Mouse (Mus musculus) lung, postnatal 10 days (tissue): Measurements from ENCODE around the gene Nkiras2.
"Not testable (repeated sequence)": the region's sequence is repeated elsewhere in the genome, so short reads cannot be mapped to it uniquely, and the experiment has no call there.

Experiments used
- DNase-seq: peaks from one replicate; pipeline ENCODE4 v3.0.0; 2021

Nkiras2 gene

DNA sequence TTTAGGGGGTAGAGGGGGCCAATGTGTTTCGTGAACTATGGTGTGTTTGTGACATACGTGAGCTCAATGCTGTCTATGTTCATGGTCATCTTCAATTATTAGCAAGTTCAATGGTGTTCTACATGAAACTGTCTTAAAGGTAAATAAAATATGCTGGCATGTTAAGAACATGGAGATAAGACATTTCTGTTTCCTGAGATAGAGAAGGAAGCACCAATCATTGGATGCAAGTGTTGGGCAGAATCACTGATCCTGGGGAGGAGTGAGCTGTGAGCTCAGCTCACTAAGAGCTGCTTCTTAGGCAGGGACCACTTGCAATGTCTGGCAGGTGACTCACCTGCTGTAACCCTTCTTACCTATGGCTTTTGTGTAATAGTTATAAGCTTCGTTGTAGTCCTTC lies 17.7 kb upstream of the Nkiras2 start:
- no peak for DNase-seq

DNA sequence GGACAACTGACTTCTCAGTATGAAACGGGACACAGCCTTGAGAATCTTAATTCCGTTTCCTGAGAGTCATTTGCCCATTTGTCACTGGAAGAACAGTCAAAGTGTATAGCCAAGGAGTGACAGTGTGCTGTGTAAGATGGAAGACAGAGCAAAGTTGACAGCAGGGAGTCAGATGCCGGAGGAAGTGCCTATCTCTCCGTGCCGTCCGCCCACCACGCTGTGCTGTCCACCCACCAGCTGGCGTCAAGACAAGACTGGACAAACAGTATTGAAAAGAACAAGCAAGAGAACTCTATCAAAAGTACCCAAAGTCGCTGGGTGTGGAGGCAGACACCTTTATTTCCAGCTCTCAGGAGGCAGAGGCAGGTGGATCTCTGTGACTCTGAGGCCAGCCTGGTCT lies 15.9 kb upstream of the Nkiras2 start:
- no peak for DNase-seq

DNA sequence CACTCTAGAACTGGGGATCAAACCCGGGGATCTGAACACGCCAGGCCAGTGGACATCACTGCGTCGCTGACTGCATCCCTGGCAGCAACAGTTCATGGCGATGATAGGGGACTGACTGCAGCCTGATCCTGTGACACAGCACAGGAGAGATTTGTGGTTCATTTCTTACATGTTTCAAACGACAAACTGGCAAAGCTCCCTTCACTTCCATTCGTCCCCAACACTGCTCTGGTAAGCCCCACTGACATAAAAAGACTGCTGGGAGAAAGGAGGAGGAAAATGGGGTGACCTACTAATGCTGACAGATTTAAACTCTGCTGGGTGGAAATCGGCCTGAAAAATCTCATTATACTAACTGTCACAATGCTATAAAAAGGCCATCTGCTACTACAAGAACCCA lies 15.2 kb upstream of the Nkiras2 start:
- DNase-seq: no peak

DNA sequence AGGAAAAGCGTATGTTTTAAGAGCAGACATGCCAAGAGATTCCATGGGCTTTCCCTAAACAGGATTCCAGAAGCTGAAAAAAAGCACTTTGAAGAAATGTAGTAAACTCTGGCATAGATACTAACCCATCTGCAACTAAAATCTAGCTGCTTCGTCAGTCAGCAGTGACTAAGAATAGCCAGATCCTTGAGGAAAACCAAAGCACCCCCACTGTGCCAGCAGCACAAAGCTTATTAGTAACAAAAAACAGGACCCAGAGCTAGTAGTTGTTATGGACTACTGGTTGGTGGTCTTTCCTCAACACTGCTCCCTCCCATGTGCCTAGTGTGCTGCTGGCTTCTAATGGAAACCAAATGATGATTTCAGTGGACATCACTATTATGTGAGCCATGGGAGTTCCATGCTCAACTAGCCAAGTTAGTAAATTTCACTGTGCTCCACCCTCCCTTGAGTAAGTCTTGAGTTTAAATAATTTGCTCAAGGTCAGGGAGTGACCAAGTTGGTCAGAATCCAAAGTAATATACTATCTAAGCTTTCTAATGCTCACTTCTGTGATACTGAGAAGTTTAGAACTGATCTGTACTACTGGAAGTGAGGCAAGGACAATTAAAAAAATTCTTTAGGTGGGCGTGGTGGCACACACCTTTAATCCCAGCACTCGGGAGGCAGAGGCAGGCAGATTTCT lies 14.6 kb upstream of the Nkiras2 start:
- DNase-seq: no peak

DNA sequence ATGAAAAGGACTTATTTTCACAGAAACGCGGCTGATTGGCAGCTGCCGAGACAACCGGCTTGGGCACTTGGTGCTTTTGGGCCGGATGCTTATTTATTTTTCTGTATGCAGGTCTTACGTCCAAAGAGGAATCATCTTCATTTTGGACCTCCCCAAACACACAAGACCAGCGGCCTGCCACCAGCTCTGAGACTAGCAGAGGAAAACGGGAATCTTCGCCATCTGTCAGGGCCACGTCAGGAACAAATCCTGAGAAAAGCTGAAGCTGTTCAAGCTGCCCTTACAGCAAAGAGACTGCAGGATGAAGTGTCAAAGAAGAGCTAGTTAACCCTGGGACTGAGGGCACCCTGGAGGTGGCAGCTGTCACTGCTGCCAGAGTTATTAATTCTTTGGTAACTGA lies 13.6 kb upstream of the Nkiras2 start:
- no peak for DNase-seq

DNA sequence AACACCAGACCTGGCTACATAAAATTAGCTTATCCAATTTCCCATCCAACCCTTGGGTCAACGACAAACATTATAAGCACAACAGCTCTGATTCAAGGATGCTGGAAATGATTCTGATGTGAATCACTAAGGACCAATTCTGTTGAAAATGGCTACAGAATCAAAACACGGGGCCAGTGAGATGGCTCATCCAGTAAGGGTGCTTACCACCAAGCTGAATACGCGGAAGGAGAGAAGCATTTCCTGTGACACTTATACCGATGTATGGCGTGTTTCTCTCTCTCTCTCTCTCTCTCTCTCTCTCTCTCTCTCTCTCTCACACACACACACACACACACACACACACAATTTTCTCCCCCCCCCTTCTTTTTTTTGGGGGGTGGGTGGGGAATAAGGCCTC lies 11.9 kb upstream of the Nkiras2 start:
- DNase-seq: no peak

DNA sequence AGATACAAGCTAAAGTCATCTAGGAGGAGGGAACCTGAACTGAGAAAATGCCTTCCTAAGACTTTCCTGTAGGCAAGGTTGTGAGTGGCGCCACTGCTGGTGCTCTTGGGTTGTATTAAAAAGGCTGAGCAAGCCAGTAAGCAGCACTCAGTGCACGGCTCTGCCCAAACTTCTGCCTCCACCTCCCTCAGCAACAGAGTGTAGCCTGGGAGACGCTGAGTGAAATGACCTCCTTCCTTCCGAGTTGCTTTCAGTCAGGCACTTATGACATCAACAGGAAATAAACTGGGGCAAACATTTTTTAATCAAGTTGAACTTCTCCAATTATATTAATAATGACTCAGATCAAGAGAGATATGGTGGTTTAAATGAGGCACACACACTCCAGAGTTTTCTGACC lies 10.2 kb upstream of the Nkiras2 start:
- DNase-seq: no peak

DNA sequence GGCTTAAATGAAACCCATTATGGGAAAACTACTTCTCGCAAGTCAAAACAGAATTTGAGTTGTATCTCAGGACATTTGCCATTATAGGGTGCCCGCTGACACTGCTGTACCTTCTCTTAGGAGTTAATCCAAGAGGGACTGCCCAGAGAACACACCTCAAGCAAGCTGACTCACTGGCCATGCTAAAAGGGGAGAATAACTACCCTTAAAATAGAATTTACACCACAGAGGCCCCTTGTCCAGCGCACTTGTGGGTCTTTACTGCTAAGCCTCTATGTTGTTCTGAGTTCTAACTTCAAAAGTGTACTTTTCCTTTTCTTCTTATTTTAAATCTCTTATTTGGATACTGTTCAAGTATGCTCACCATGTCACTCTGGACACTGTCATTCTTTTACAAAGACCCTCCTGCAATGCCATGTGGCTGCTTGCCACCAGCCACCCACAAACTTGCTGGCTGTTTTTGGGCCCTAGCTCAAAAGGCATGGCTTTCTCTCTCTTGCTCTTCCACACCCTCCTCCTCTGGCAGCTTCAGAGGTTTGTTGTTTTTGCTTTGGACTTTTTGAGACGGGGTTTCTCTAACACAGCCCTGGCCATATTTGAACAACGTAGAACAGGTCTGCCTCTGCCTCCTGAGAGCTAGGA lies 9.6 kb upstream of the Nkiras2 start:
- peak; percentile 35 for DNase-seq

DNA sequence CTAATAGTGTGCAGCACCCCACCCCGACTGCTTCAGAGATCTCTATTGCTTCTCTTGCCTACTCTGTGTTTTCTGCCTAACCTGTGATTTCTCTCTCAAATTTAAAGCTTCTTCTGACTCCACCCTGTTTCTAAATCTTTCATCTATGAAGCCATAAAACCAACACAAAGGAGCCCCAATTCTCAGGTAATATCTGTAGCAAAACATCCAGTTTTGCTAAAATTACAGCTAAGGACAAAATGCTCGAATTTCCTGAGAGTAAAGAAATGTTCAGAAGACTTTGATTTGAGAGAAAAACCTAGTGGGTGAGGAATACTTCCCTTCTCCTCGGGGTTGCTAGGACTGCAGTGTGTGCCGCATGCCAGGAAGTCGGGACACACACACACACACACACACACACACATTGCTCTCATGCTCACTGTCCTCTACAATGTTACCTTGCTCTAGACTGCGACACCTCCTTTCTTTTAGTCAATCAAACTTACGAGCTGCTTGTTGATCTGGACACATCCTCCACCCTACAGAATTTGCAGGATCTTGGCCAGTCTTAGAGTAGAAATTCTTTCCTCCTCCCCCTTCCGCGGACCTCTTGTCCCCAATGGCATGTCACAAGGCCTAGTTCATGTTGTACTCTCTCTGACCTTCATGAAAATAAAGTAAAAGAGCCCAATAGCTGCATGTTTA lies 8.9 kb upstream of the Nkiras2 start:
- DNase-seq: peak; percentile 25

DNA sequence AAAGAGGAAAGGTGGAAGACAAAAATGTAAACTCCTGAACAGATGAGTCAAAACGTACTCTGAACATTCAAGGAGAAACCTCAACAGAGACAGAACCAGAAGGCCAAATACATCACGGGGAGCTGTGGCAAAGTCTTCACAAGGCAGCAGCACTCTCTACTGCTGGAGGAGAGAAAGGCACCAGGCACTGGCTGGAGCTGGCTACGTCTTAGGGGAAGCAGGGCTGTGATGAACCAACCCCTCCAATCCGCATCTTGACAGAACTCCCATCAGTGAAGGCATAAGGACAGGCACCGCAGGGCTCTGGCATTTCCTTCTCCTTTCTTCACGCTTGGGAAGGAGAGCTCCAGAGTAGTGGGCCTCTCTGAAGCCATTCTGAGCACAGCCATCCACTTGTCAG lies 7.4 kb upstream of the Nkiras2 start:
- no peak for DNase-seq

DNA sequence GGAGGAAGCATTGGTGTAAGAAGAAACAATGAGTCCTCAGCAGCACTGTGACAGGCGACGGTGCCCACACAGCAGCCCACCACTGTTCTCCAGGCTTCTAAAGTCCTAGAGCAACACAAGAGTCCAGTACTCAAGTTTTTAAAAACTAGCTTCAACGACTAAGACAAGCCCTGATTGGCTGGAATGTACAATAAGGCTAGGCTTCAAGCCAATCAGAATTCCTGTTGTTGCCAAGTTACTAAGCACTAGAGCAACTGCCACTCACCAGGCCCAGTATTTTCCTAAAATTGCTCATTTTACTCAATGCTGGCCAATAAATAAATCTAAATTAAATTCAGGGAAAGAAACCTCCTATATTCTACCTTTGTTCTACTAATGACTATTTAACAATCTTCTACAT lies 5.8 kb upstream of the Nkiras2 start:
- peak; percentile 67 for DNase-seq

DNA sequence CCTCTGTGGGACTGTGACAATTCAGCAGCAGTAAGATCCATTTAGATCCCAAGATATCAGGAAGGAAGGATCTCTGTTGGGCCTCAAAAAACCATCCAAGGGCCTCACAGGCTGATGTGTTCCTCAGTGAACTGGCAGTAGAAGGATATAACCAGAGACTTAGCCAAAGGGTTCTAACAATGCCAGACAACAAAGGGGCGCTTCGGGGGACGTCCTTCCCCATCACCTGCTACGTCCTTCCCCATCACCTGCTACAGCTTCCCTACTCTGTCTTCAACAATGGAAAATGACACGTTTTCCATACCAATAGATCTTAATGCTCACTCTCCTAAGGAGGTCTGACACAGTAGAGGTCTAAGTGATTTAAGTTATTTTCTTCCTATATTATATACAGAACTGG lies 2.7 kb upstream of the Nkiras2 start:
- DNase-seq: no peak

DNA sequence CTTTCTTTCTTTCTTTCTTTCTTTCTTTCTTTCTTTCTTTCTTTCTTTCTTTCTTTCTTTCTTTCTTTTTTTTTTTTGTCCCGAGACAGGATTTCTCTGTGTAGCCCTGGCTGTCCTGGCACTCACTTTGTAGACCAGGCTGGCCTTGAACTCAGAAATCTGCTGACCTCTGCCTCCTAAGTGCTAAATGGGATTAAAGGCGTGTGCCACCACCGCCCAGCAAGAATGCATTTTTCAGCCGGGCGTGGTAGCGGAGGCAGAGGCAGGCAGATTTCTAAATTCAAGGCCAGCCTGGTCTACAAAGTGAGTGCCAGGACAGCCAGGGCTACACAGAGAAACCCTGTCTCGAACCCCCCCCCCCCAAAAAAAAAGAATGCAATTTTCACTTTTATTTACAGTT lies 2.2 kb upstream of the Nkiras2 start:
- DNase-seq: not testable (repeated sequence)

DNA sequence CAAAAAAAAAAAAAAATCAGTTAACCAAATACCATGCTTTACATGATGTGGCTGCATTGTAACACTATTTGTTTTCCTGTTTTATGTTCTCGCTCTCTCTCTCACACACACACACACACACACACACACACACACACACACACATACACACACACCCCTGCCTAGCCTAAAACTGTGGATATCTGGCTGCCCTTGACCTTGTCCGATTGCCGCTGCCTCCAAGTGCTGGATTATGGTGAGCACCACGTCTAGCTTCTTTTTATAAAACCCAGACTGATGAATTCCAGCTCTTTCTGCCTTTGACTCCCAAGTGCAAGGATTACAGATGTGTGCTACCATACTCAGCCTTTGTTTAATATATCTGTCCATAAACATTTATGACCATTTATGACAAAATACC lies 1.6 kb upstream of the Nkiras2 start:
- DNase-seq: no peak

DNA sequence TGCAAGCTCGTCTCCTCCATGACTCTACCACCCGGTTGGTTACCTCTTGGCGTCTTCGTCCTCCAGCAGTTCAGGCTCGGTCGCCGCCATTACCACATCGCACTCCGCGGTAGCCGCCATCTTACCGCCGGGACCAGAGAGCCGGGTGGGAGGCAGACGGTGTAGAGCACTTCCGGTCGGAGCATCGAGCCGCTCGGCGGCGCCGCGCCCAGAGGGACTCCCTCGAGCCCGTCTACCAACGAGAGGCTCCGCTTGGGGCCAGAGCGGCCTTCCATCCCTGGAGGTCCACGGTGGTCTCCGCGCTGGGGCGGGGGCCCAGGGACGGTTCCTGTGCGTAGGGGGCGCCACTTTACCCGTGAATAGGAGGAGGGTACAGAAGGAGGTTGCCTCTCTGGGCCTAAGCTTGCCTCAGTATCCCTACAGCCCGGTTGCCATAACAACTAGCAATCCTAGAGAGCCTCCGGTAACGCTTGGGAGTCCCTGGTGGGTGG lies 486 bp downstream of the Nkiras2 start:
- peak; percentile 97 for DNase-seq

DNA sequence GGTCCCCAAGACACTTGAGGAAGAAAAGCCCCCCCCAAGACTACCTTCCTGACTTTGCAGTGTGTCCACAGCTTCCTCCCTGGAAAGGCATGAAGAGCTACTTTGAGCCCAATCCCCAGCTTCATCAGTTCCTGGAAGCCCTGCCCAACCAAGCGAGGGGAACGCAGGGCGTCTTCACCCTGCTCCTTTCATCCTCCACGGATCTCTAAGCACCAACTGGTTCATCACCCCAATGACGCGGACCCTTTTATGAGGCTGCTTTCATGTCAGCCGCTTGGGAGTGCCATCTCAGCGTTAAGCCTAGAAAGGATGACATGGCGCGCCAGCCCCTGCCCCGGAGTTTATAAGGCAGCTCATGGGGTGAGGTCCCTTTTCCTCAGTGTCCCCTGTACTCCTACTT lies 938 bp downstream of the Nkiras2 start, which contains the start of gene Dnajc7:
Dnajc7 (minus strand) TSS at position 187 of the 400 bp plus-strand sequence.
- no peak for DNase-seq

DNA sequence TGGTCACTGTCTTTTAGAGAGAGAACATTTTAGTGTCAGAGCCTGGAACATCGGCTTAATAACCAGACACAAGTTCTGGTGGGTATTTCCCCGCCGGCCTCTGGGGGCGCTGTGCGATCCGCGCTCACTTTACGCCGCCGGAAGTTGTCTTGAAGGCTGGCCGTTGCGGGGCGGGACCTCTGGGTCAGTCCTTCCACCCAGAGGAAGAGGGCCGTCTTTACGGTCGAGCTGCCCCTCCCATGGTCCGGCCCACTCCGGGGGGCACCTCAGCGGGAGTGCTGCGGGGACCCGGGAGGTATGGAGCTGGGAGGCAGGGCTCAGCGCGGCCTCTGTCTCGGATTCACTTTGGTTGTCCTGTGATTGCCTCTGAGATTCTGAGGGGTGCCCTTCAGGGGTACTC lies 3.7 kb downstream of the Nkiras2 start:
- peak; percentile 98 for DNase-seq

DNA sequence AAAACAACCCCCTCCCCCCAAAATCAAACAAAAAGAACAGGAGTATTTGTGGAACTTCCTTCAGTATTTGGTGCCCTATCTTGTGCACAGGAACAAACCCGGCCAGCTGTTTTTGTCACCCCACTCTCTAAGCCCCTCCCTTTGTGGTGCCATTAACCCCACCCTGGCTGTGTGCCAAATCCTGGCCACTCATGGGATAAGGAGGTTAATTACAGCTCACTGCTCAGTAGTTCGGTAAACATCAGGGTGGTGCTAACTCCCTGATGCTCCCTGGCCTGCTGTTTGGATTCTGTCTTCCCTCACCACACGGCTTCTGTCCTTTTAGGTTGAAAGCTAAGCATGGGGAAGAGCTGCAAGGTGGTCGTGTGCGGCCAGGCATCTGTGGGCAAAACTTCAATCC lies 4.8 kb downstream of the Nkiras2 start:
- DNase-seq: peak; percentile 73

DNA sequence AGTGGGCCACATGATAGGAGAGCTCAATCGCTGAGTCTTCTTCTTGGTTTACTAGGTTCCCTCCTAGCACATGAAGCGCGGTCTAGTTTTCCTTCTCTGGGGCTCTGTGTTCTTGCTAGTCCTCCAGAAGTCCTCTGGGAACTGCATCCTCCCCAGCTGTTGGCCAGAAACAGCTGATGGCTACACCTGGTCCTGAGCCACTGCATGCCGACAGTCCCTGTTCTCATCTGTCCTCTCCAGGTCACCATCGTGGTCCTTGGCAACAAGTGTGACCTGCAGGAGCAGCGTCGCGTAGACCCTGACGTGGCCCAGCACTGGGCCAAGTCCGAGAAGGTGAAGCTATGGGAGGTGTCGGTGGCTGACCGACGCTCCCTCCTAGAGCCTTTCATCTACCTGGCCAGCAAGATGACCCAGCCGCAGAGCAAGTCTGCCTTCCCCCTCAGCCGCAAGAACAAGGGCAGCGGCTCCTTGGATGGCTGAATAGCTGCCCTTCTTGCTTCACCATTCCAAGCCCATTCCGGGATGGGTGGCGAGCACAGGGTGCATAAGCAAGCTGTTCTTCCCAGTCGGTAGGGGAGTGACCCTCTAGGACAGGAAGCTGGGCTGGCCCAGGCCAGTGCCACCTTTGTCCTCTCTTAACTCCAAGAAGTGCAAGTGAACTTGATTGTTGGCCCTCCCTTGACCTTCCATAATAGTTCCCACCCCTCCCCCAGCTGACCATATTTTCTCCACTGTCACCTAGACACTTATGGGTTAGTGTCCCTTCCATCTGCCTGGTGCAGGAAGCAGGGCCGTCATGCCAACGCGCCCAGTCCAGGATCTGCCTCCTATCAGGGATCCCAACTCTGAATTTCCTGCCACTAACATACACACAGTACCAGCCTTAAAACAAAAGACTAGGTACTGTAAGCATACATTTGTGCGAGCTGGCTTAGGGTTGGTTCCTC lies 7.0 kb downstream of the Nkiras2 start:
- no peak for DNase-seq

DNA sequence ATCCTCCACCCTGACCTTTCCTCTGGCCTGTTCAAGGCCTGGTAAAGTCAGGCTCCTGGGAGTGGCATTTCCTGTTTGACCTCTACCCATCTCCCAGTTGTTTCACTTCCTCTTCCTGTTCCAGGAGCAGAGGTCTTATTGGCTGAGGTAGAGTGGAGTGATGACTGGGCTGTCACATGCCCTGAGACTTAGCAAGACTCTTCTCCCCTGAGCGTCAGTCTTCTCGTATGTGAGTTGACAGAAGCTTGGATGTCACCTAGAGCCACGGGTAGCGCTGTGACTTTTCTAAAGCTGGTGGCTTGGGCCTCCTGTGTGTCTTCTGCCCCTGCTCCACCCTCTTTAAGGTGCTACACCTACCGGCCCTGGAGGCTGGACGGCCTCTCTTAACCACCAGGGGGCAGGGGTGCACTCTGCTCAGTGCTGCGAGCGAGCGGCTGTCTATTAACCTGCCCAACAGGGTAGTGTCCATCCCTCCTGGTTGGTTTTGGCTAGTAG lies 7.7 kb downstream of the Nkiras2 start:
- peak; percentile 85 for DNase-seq

DNA sequence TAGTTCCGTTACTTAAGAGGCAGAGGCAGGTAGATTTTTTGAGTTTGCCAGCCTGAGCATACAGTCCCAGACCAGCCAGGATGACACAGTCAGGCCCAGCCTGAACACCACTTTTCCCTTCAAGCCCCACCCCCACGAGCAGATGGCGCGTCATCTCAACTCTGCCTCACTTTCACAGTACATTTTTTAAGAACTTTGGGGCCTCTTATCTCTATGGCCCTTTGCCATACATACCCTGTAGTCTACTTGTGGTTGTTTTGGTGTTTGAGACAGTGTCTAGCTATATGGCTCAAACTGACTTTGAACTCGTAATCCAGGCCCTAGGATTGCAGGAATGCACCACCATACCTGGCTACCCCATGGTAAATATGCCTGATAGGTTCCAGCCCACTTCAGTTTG lies 9.0 kb downstream of the Nkiras2 start:
- DNase-seq: no peak

DNA sequence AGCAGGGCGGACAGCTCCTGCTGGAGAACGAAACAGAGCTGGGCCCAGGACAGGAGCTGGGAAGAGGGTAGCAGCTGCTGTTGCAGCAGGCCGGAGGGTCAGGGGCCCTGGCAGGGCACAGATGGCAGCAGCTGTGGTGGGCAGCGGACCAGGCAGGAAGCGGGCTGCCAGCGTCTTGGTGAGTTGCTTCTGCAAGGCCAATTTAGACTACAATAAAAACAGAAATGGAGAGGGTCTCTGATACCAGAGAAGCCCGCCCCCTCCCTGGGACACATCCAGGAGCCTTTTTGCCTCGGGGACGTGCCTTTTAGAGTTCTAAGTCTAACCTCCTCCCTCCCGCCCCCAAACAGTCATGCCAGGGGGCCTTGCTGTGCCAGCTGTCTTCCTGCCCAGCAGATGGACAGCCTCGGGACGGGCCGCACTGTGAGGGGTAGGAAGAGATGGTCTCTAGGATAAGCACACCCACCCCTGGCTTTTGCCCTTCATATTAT lies 9.9 kb downstream of the Nkiras2 start:
- peak; percentile 56 for DNase-seq

DNA sequence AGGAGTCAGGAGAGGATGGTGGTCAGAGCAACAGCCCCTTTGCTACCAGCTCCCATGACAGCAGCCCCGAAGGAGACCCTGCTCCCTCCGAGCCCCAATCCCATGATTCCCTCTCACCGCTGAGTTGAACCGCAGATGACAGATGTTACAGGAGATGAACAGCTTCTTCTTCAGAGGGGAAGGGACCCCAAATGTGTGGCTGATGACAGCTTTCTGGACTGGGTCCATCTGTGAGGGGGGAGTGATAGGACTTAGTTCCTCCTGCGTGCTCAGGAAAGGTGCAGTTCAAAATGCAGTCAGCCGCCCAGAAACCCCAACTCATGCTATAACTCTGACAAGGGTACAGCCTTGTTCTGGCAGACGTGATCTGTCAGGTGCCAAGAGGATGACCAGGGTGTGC lies 15.5 kb downstream of the Nkiras2 start:
- no peak for DNase-seq
